ENCODE assay signal across 19 mouse cellular contexts in the genomic region with DNA sequence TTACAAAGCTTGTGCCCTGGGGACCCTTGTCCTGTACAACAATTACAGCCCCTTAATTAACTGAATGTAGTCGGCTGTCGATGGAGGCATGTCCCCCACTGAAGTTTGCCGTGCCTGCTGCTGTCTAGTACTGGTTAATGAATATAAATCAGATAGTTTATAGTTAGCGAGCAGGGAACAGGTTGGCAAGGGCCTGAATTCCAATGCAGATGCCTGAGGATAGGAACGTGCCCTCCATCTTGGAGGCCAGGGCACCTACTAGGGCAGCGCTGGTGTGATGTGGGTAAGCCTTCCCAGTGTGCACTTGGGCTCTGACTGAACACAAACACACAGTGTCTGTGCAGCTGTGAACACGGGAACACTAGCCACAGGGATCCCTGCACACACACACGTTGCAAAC.
"Had no signal": no experiment of that assay in that cellular context is flagged by ENCODE, and none has a peak within 500 bp of the region (broad histone marks: within the 10 kb centered on the region; RNA-seq: fewer than 3 reads in every experiment).

No protein-coding gene starts in this region.

- H3K9ac ChIP-seq: limb, embryonic 12.5 days; liver, embryonic 13.5 days; liver, postnatal 0 days; lung, embryonic 15.5 days; midbrain, embryonic 15.5 days; neural tube, embryonic 12.5 days; stomach, embryonic 15.5 days had no signal

- H3K27ac ChIP-seq: layer of hippocampus, adult 2 months; limb, embryonic 12.5 days; liver, embryonic 13.5 days; lung, embryonic 15.5 days; macrophage; midbrain, embryonic 15.5 days; neural tube, embryonic 12.5 days; stomach, embryonic 15.5 days had no signal

- H3K4me3 ChIP-seq: layer of hippocampus, adult 2 months; limb, embryonic 12.5 days; liver, embryonic 13.5 days; lung, embryonic 15.5 days; megakaryocyte, embryonic 14.5 days; midbrain, embryonic 15.5 days; neural tube, embryonic 12.5 days; stomach, embryonic 15.5 days had no signal

- H3K4me2 ChIP-seq: limb, embryonic 12.5 days; liver, embryonic 13.5 days; lung, embryonic 15.5 days; midbrain, embryonic 11.5 days; midbrain, embryonic 15.5 days; neural tube, embryonic 12.5 days; stomach, embryonic 15.5 days had no signal

- DNase-seq: liver; liver, embryonic 13.5 days; liver, postnatal 0 days; lung, postnatal 14 days; right cerebral cortex, postnatal 4 days; spleen, adult 18-20 months; thymus, adult 2 months; thymus, postnatal 36 days had no signal

- H3K27me3 ChIP-seq: lung, embryonic 15.5 days; stomach, embryonic 15.5 days had no signal

- ATAC-seq: inflammation-experienced regulatory T-cells, adult 6 months; intestine, postnatal 0 days; liver, postnatal 0 days; midbrain, embryonic 15.5 days had no signal

- H3K4me1 ChIP-seq: liver, embryonic 13.5 days; lung, embryonic 15.5 days; megakaryocyte, embryonic 14.5 days; stomach, embryonic 15.5 days had no signal

- H3K9me3 ChIP-seq: limb, embryonic 12.5 days; liver, embryonic 13.5 days; lung, embryonic 15.5 days; megakaryocyte, embryonic 14.5 days; midbrain, embryonic 15.5 days; neural tube, embryonic 12.5 days; stomach, embryonic 15.5 days had no signal

- H3K36me3 ChIP-seq: limb, embryonic 12.5 days; liver, embryonic 13.5 days; lung, embryonic 15.5 days; midbrain, embryonic 15.5 days; neural tube, embryonic 12.5 days; stomach, embryonic 15.5 days had no signal
